Mouse (Mus musculus) liver, embryonic 14.5 days (tissue): ENCODE results near the gene Itpkb. TPM values are rescaled to one million over a fixed set of nuclear protein-coding genes. Genes with fewer than 3 reads are reported as not detected.

Experiments used
- ATAC-seq: fragments of 200-750 bp; cut with Nextera tagmentation; 2 replicates; pipeline ENCODE4 v1.8.0; 2017; ENCODE audit warnings: moderate number of reproducible peaks, mild to moderate bottlenecking, moderate library complexity; ENCODE audit not compliant: insufficient read depth
- DNase-seq, 3 experiments: peaks; one replicate each; pipeline ENCODE4 v3.0.0-alpha.2; 2012 to 2013; ENCODE audit warnings: low read depth in 3 of 3, low spot score in 3 of 3
- H3K27ac ChIP-seq: fragments of 300-500 bp; sonication (generic); 2 replicates; pipeline ENCODE4 v1.5.1; 2014; ENCODE audit warnings: moderate library complexity, mild to moderate bottlenecking, control low read depth, inconsistent platforms
- H3K27me3 ChIP-seq: fragments of 300-500 bp; sonication (generic); 2 replicates; pipeline ENCODE4 v1.6.1; 2014; ENCODE audit warnings: mild to moderate bottlenecking, low read length, moderate library complexity; ENCODE audit not compliant: control insufficient read depth, insufficient read depth
- H3K36me3 ChIP-seq: fragments of 300-500 bp; sonication (generic); replicated peaks from 2 replicates; pipeline ENCODE4 v1.6.1; 2014; ENCODE audit warnings: low read depth; ENCODE audit not compliant: control insufficient read depth, insufficient read depth
- H3K4me1 ChIP-seq, 2 experiments: fragments of 200-500 bp in 1 of 2; fragments of 300-500 bp in 1 of 2; sonication (generic) in 1 of 2; replicated peaks; 2 replicates each; pipeline ENCODE4 v1.6.1; 2012 to 2014; ENCODE audit warnings: antibody characterized with exemption in 1 of 2, inconsistent platforms in 1 of 2, low read length in 1 of 2; ENCODE audit not compliant: control insufficient read depth in 2 of 2, insufficient read depth in 2 of 2
- H3K4me2 ChIP-seq: fragments of 300-500 bp; sonication (generic); 2 replicates; pipeline ENCODE4 v1.6.1; 2014; ENCODE audit warnings: low read depth, mild to moderate bottlenecking, control low read depth, moderate library complexity
- H3K4me3 ChIP-seq, 2 experiments: fragments of 200-500 bp in 1 of 2; fragments of 300-500 bp in 1 of 2; sonication (generic) in 1 of 2; 2 replicates each; pipeline ENCODE4 v1.5.1; 2012 to 2014; ENCODE audit warnings: low read depth in 2 of 2, low read length in 2 of 2, mild to moderate bottlenecking in 2 of 2, control low read depth in 1 of 2, inconsistent platforms in 1 of 2, moderate library complexity in 1 of 2; ENCODE audit not compliant: insufficient read depth in 1 of 2
- H3K9ac ChIP-seq: fragments of 300-500 bp; sonication (generic); replicated peaks from 2 replicates; pipeline ENCODE4 v1.6.1; 2014; ENCODE audit warnings: mild to moderate bottlenecking, control low read depth, moderate library complexity
- H3K9me3 ChIP-seq: fragments of 300-500 bp; sonication (generic); 2 replicates; pipeline ENCODE4 v1.6.1; 2016; ENCODE audit warnings: low read length, mixed read lengths; ENCODE audit not compliant: control insufficient read depth
- CTCF ChIP-seq: IDR thresholded peaks from 2 replicates; pipeline ENCODE4 v1.5.1; 2016; ENCODE audit warnings: antibody characterized with exemption, low read depth, control low read depth
- EP300 ChIP-seq: IDR thresholded peaks from 2 replicates; pipeline ENCODE4 v1.6.1; 2016; ENCODE audit warnings: antibody characterized with exemption, low read depth
- WGBS: fragments of 180-500 bp; shearing (Covaris S2); extraction: QIAGEN DNeasy Blood & Tissue Kit; methylation state at CpG from one replicate; pipeline ENCODE4 v1.1.7; 2014; ENCODE audit not compliant: insufficient replicate concordance; 5-methylcytosine and 5-hydroxymethylcytosine counted together
- polyA plus RNA-seq, 2 experiments: library from polyadenylated mRNA; depleted of rRNA in 1 of 2; stranded (reverse) in 1 of 2; unstranded in 1 of 2; fragments of >200 nt; fragmentation: Nextera tagmentation in 1 of 2; extraction: Ambion mirVana in 1 of 2; gene quantifications; 2 replicates each; pipeline versions ENCODE4 v1.2.1 to v1.2.3; 2012 to 2014

Itpkb gene
- polyA plus RNA-seq, 2 experiments = 0.52 to 1.3 TPM

DNA sequence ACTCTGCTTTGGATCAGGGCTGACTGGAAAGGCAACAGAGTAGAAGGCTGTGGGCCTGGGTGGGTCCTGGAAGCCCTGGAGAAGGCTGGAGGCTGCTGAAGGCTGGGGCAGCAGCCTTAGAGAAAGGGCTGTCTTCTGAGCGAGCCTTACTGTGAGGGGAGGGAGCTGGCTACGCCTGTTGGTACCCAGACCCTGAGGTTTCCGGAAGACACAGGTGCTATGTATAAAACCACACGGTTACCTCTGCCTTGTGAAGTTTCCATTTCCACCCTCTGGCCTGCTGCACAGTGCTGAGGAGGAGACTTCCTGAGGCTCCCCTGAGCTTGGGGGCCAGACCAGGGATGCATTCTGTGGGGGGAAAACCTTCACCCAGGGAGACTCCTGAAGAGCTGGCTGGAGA, 25.9 kb downstream of the Itpkb start:
- no peaks in the 10 kb centered on the region for H3K9me3 ChIP-seq
- H3K4me3 ChIP-seq = no peak overlapping the region
- 32% methylated on average over 4 of the region's 4 CpGs for WGBS
- peaks cover 0 to 16% of the 10 kb centered on the region in 2 experiments; a peak in 3 of 4 replicates for H3K4me1 ChIP-seq
- no peaks in the 10 kb centered on the region for H3K27me3 ChIP-seq
- DNase-seq (no peak), ATAC-seq (no peak)
- no peak overlapping the region for H3K27ac ChIP-seq
- no peak overlapping the region for H3K9ac ChIP-seq
- TF ChIP-seq CTCF (no peak), EP300 (no peak)
- H3K4me2 ChIP-seq = no peak overlapping the region
- H3K36me3 ChIP-seq = no peaks in the 10 kb centered on the region

DNA sequence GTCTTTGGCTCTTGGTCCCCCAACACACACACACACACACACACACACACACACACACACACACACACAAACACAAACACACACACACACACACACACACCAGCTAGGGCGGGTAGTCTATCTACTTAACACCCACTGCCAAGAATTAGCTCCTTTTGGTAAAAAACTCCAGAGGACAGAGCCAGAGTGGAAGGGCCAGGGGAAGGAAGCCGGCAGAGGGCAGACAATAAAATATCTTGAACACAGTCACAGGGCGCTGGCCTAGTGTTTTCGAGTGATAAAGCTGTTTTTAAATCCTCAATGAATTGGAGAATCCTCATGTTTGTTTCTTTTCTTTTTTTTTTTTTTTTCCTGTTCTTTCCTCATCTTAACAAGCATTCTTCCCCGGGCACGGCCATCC, 26.6 kb downstream of the Itpkb start:
- Histone ChIP-seq H3K27ac (no peak overlapping the region), H3K27me3 (no peaks in the 10 kb centered on the region), H3K4me1 (peaks cover 0 to 16% of the 10 kb centered on the region in 2 experiments; a peak in 3 of 4 replicates), H3K4me2 (no peak overlapping the region), H3K9me3 (no peaks in the 10 kb centered on the region), H3K4me3 (no peak overlapping the region), H3K36me3 (no peaks in the 10 kb centered on the region), H3K9ac (no peak overlapping the region)
- TF ChIP-seq EP300 (no peak), CTCF (no peak)
- WGBS = 31% methylated on average over 6 of the region's 6 CpGs
- no peak for ATAC-seq
- no peak for DNase-seq

DNA sequence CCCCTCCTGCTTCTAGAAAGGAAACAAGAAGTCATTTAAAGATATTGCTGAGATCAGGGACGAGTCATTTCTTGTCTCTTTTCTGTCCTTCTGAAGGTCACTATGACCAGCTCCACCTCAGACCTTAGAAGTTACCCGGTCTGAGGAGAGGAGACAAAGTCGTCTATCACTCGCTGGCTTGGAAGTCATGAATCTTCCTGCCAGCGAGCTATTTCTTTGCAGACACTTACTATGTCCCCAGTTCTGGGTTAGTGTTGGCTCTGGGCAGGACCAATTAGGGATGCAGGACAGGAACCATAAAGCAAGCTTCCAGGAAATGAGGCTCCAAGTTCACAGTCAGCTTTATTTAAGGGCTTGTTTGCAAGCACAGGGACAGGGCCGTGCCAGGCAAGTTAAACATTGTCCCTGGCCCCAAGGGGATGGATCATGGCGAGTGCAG, 27.6 kb downstream of the Itpkb start:
- H3K27ac ChIP-seq = no peak overlapping the region
- H3K36me3 ChIP-seq = no peaks in the 10 kb centered on the region
- TF ChIP-seq EP300 = no peak
- no peak for TF ChIP-seq CTCF
- ATAC-seq (no peak), DNase-seq (no peak)
- no peaks in the 10 kb centered on the region for H3K27me3 ChIP-seq
- no peak overlapping the region for H3K9ac ChIP-seq
- H3K9me3 ChIP-seq = no peaks in the 10 kb centered on the region
- H3K4me2 ChIP-seq = no peak overlapping the region
- 28% methylated on average over 7 of the region's 7 CpGs for WGBS
- H3K4me3 ChIP-seq = no peak overlapping the region
- H3K4me1 ChIP-seq = peaks cover 0 to 14% of the 10 kb centered on the region in 2 experiments; a peak in 3 of 4 replicates

DNA sequence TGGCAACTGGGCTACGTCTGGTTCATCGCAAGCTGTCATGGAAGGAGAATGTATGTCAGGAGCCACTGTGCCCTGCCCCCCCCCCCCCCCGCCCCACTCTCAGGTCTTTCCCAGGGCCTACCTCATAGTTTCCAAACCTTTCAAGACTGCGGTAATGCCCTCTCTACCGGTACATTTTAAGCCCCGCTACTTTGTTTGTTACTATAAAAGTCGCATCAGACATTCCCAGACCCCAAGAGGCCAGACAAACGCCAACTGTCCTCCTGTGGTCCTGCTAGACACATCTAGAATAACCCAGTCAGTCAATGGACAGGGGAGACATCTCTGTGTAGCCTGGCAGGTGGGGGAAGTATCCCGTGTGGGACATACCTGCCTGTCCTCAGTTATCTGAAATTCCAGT, 28.2 kb downstream of the Itpkb start:
- WGBS = 78% methylated on average over 8 of the region's 9 CpGs
- Histone ChIP-seq H3K27ac (no peak overlapping the region), H3K4me1 (peaks cover 0 to 12% of the 10 kb centered on the region in 2 experiments; a peak in 3 of 4 replicates), H3K27me3 (no peaks in the 10 kb centered on the region), H3K4me3 (no peak overlapping the region), H3K36me3 (no peaks in the 10 kb centered on the region), H3K9ac (no peak overlapping the region), H3K9me3 (no peaks in the 10 kb centered on the region), H3K4me2 (no peak overlapping the region)
- ATAC-seq = no peak
- TF ChIP-seq CTCF = no peak
- TF ChIP-seq EP300 = no peak
- no peak for DNase-seq

DNA sequence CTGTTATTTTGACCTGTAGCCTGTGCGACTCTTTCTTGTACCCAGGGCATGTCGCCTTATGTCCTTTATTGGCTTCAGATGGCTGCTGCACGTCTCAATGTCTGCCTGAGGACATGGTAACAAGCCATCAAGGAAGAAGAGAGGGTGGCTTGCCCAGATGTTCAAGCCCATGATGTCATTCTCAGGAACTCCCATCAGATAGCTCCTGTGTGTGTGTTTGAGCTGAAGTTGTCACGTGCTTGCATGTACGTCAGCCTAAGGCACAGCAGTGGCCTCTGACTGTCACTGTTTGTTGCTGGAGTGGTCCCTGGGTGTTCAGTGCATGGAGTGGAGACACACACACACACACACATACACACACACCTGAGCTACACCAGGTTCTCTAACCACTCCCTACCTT, 29.0 kb downstream of the Itpkb start:
- H3K9me3 ChIP-seq = no peaks in the 10 kb centered on the region
- no peak overlapping the region for H3K27ac ChIP-seq
- H3K36me3 ChIP-seq = no peaks in the 10 kb centered on the region
- H3K4me3 ChIP-seq = no peak overlapping the region
- no peak overlapping the region for H3K4me2 ChIP-seq
- TF ChIP-seq EP300 = no peak
- TF ChIP-seq CTCF = no peak
- no peak overlapping the region for H3K9ac ChIP-seq
- ATAC-seq (no peak), DNase-seq (no peak)
- no peaks in the 10 kb centered on the region for H3K27me3 ChIP-seq
- 44% methylated on average over 5 of the region's 5 CpGs for WGBS
- peaks cover 0 to 16% of the 10 kb centered on the region in 2 experiments; a peak in 3 of 4 replicates for H3K4me1 ChIP-seq
